Mouse (Mus musculus): ENCODE measurements at regions not wholly inside any gene's neighbourhood (a gene's known extent, or its start where the extent isn't known, plus 50 kb on each side); places are given as distances from the start of the nearest gene placed in this dataset.

DNA sequence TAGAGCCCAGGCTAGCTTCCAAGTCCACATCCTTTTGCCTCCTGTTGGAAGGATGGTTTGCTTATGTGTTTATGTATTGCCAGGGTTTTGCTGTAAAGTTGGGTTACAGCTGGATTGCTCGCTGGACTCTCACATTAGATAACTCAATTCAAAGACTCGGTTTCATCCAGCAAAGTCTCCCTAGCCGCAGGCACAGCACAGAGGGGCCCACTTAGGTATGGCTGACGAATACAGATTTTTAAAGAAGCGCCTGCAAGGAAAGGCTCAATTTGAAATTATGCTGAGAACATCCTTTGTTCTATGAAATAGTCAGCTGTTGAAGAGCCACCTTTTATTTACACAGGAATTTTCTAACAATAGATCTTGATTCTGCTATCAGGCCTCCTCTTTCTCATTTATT lies 88.8 kb upstream of the Fam98a start:
- TF ChIP-seq CTCF (conservative IDR thresholded peaks at IDR 0.05; ENCODE audit: low read length) (no peak), POU5F1 (IDR thresholded peaks at IDR 0.05; ENCODE audit: borderline replicate concordance, low read length) (no peak)

All from E14TG2a.4 (cell line).